Mouse (Mus musculus) intestine, postnatal 0 days (tissue): Measurements from ENCODE around the gene Gm4513. TPM values are rescaled to one million over a fixed set of nuclear protein-coding genes. Genes with fewer than 3 reads are reported as not detected.
"Not testable (repeated sequence)": the region's sequence is repeated elsewhere in the genome, so short reads cannot be mapped to it uniquely, and the experiment has no call there.

Source experiments
- ATAC-seq: fragments of 200-750 bp; cut with Nextera tagmentation; 2 replicates; pipeline ENCODE4 v1.8.0; 2017; ENCODE audit warnings: mild to moderate bottlenecking, moderate TSS enrichment, moderate library complexity
- H3K27ac ChIP-seq: fragments of 300-500 bp; sonication (generic); 2 replicates; pipeline ENCODE4 v1.5.1; 2014; ENCODE audit warnings: mild to moderate bottlenecking, low read depth, low read length, moderate library complexity
- H3K27me3 ChIP-seq: fragments of 300-500 bp; sonication (generic); replicated peaks from 2 replicates; pipeline ENCODE4 v1.6.1; 2014; ENCODE audit warnings: low read length, mixed read lengths; ENCODE audit not compliant: control insufficient read depth, insufficient read depth
- H3K36me3 ChIP-seq: fragments of 300-500 bp; sonication (generic); 2 replicates; pipeline ENCODE4 v1.6.1; 2014; ENCODE audit warnings: mild to moderate bottlenecking, moderate library complexity; ENCODE audit not compliant: control insufficient read depth, insufficient read depth
- H3K4me1 ChIP-seq: fragments of 300-500 bp; sonication (generic); replicated peaks from 2 replicates; pipeline ENCODE4 v1.6.1; 2014; ENCODE audit warnings: antibody characterized with exemption, low read length, mixed read lengths; ENCODE audit not compliant: control insufficient read depth, insufficient read depth
- H3K4me2 ChIP-seq: fragments of 300-500 bp; sonication (generic); replicated peaks from 2 replicates; pipeline ENCODE4 v1.6.1; 2014; ENCODE audit warnings: low read depth, mild to moderate bottlenecking, moderate library complexity
- H3K4me3 ChIP-seq: fragments of 300-500 bp; sonication (generic); 2 replicates; pipeline ENCODE4 v1.5.1; 2014; ENCODE audit warnings: low read depth, low read length
- H3K9ac ChIP-seq: fragments of 300-500 bp; sonication (generic); 2 replicates; pipeline ENCODE4 v1.6.1; 2014; ENCODE audit warnings: mild to moderate bottlenecking, low read depth, low read length
- H3K9me3 ChIP-seq: fragments of 300-500 bp; sonication (generic); 2 replicates; pipeline ENCODE4 v1.6.1; 2016; ENCODE audit warnings: mixed run types; ENCODE audit not compliant: control insufficient read depth
- WGBS: fragments of 180-500 bp; shearing (Covaris S2); extraction: QIAGEN DNeasy Blood & Tissue Kit; methylation state at CpG from one replicate; pipeline ENCODE4 v1.1.7; 2014; 5-methylcytosine and 5-hydroxymethylcytosine counted together
- polyA plus RNA-seq: library from polyadenylated mRNA; unstranded; fragments of >200 nt; fragmentation: Nextera tagmentation; extraction: Ambion mirVana; gene quantifications from 2 replicates; pipeline ENCODE4 v1.2.1, GENCODE M21; 2015

Gene Gm4513
- polyA plus RNA-seq, result not detected in 2 replicates

DNA sequence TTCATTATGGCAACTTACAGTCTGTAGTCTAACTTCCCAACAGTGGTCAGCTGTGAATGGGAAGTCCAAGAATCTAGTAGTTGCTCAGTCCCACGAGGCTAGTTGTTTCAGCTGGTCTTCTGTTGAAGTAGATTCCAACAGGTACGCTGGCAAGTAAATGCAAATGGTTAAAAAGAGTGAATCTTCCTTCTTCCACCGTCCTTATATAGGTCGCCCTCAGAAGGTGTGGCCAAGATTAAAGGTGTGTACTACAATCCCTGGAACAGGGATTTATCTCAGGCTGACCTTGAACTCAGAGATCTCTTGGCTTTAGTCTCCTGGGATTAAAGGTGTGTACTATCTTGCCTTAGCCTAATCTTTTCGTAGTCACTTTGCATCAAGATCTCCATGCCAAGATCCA, at the start of gene Gm4513:
Gm4513 (minus strand) TSS at position 101 of the 400 bp plus-strand sequence.
- not testable (repeated sequence) for ATAC-seq, H3K4me2 ChIP-seq, H3K9ac ChIP-seq, H3K36me3 ChIP-seq, H3K27me3 ChIP-seq, H3K4me3 ChIP-seq, H3K27ac ChIP-seq, H3K4me1 ChIP-seq, H3K9me3 ChIP-seq
- 79% methylated on average over 3 of the region's 5 CpGs for WGBS

DNA sequence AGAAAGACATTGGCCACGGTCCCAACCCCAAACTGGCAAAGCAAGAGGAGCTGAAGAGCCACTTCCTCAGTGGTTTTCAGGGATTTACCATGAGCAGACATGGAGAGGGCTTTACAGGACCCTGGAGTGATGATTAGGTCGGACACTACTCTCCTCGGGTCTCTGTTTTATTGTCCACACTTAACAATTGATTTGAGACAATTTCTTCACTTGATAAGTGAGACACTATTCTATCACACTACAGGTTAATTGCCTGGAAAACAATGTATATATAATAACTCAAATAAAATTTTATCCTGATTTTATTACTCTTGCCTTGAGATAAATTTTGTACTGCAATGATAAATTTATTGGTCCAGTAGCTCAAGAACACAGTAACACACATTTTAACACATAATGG, 22.7 kb downstream of the Gm4513 start, which contains the start of gene Gm4141:
Gm4141 (minus strand) TSS at position 101 of the 400 bp plus-strand sequence.
- not testable (repeated sequence) for H3K27ac ChIP-seq, H3K36me3 ChIP-seq, ATAC-seq, H3K9me3 ChIP-seq, H3K4me1 ChIP-seq, H3K9ac ChIP-seq, H3K4me3 ChIP-seq, H3K4me2 ChIP-seq, H3K27me3 ChIP-seq
- WGBS, result no CpG with 5 or more reads among the region's 3 CpGs

DNA sequence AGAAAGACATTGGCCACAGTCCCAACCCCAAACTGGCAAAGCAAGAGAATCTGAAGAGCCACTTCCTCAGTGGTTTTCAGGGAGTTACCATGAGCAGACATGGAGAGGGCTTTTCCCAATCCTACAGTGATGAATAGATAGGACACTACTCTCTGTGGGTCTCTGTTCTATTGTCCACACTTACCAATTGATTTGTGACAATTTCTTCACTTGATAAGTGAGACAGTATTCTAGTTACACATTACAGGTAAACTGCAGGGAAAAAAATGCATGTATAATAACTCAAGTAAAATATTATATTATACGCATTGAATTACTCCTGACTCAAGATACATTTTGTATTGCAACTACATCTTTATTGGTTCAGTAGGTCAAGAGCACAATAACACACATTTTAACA, 53.2 kb downstream of the Gm4513 start, which contains the start of gene Gm5726:
Gm5726 (minus strand) TSS at position 101 of the 400 bp plus-strand sequence.
- H3K27ac ChIP-seq, H3K9me3 ChIP-seq, ATAC-seq, H3K27me3 ChIP-seq, H3K4me3 ChIP-seq, H3K4me1 ChIP-seq, H3K4me2 ChIP-seq, H3K36me3 ChIP-seq, H3K9ac ChIP-seq: not testable (repeated sequence)
- WGBS, result no CpG with 5 or more reads among the region's 1 CpGs

Other genes with a start within 250 kb of the Gm4513 start
- not detected in 2 replicates for gene Gm5728, start 223.6 kb downstream of the Gm4513 start, polyA plus RNA-seq
- not detected in 2 replicates for gene Vmn1r100, start 181.1 kb downstream of the Gm4513 start, polyA plus RNA-seq
- not detected in 2 replicates for gene Vmn1r101, start 156.4 kb downstream of the Gm4513 start, polyA plus RNA-seq
- not detected in 2 replicates for gene Gm10670, start 124.1 kb downstream of the Gm4513 start, polyA plus RNA-seq
- not detected in 2 replicates for gene Vmn1r103, start 88.5 kb downstream of the Gm4513 start, polyA plus RNA-seq
- gene Vmn1r104, start 65.2 kb downstream of the Gm4513 start, polyA plus RNA-seq, result not detected in 2 replicates
- gene Gm5726, start 53.3 kb downstream of the Gm4513 start, polyA plus RNA-seq, result not detected in 2 replicates
- gene Gm4141, start 22.8 kb downstream of the Gm4513 start, polyA plus RNA-seq, result not detected in 2 replicates
- not detected in 2 replicates for gene Vmn1r107, start 69.9 kb upstream of the Gm4513 start, polyA plus RNA-seq
- gene Vmn1r111, start 104.2 kb upstream of the Gm4513 start, polyA plus RNA-seq, result not detected in 2 replicates
- not detected in 2 replicates for gene Gm10668, start 131.6 kb upstream of the Gm4513 start, polyA plus RNA-seq
- gene Vmn1r112, start 172.2 kb upstream of the Gm4513 start, polyA plus RNA-seq, result not detected in 2 replicates
- gene Vmn1r113, start 188.3 kb upstream of the Gm4513 start, polyA plus RNA-seq, result not detected in 2 replicates
- gene Vmn1r114, start 213.2 kb upstream of the Gm4513 start, polyA plus RNA-seq, result not detected in 2 replicates
- gene Vmn1r115, start 246.0 kb upstream of the Gm4513 start, polyA plus RNA-seq, result not detected in 2 replicates